Mouse (Mus musculus) intestine, embryonic 16.5 days (tissue): ENCODE results near the gene Kcnab3. TPM values are rescaled to one million over a fixed set of nuclear protein-coding genes. Genes with fewer than 3 reads are reported as not detected.

Experiments
- ATAC-seq: fragments of 200-750 bp; cut with Nextera tagmentation; 2 replicates; pipeline ENCODE4 v1.8.0; 2017; ENCODE audit warnings: moderate TSS enrichment, moderate library complexity
- H3K27ac ChIP-seq: fragments of 300-500 bp; sonication (generic); 2 replicates; pipeline ENCODE4 v1.5.1; 2014; ENCODE audit warnings: mild to moderate bottlenecking, low read length
- H3K27me3 ChIP-seq: fragments of 300-500 bp; sonication (generic); replicated peaks from 2 replicates; pipeline ENCODE4 v1.6.1; 2014; ENCODE audit warnings: low read length, control low read depth, mixed read lengths; ENCODE audit not compliant: control insufficient read depth, insufficient read depth
- H3K36me3 ChIP-seq: fragments of 300-500 bp; sonication (generic); 2 replicates; pipeline ENCODE4 v1.6.1; 2014; ENCODE audit warnings: low read length, control low read depth; ENCODE audit not compliant: control insufficient read depth, insufficient read depth
- H3K4me1 ChIP-seq: fragments of 300-500 bp; sonication (generic); 2 replicates; pipeline ENCODE4 v1.6.1; 2014; ENCODE audit warnings: low read length, control low read depth, mixed read lengths; ENCODE audit not compliant: control insufficient read depth, insufficient read depth
- H3K4me2 ChIP-seq: fragments of 300-500 bp; sonication (generic); 2 replicates; pipeline ENCODE4 v1.6.1; 2014; ENCODE audit warnings: low read depth, low read length, control low read depth
- H3K4me3 ChIP-seq: fragments of 300-500 bp; sonication (generic); 2 replicates; pipeline ENCODE4 v1.5.1; 2014; ENCODE audit warnings: mild to moderate bottlenecking, low read length
- H3K9ac ChIP-seq: fragments of 300-500 bp; sonication (generic); 2 replicates; pipeline ENCODE4 v1.6.1; 2014; ENCODE audit warnings: low read depth, low read length
- H3K9me3 ChIP-seq: fragments of 300-500 bp; sonication (generic); 2 replicates; pipeline ENCODE4 v1.6.1; 2016; ENCODE audit warnings: low read length, control low read depth; ENCODE audit not compliant: control insufficient read depth
- WGBS: fragments of 180-500 bp; shearing (Covaris S2); extraction: QIAGEN DNeasy Blood & Tissue Kit; methylation state at CpG from one replicate; pipeline ENCODE4 v1.1.7; 2014; 5-methylcytosine and 5-hydroxymethylcytosine counted together
- polyA plus RNA-seq: library from polyadenylated mRNA; unstranded; fragments of >200 nt; fragmentation: Nextera tagmentation; extraction: Ambion mirVana; gene quantifications from 2 replicates; pipeline ENCODE4 v1.2.1, GENCODE M21; 2015

The Kcnab3 gene
- 1.7 and 2.4 TPM in 2 replicates for polyA plus RNA-seq

DNA sequence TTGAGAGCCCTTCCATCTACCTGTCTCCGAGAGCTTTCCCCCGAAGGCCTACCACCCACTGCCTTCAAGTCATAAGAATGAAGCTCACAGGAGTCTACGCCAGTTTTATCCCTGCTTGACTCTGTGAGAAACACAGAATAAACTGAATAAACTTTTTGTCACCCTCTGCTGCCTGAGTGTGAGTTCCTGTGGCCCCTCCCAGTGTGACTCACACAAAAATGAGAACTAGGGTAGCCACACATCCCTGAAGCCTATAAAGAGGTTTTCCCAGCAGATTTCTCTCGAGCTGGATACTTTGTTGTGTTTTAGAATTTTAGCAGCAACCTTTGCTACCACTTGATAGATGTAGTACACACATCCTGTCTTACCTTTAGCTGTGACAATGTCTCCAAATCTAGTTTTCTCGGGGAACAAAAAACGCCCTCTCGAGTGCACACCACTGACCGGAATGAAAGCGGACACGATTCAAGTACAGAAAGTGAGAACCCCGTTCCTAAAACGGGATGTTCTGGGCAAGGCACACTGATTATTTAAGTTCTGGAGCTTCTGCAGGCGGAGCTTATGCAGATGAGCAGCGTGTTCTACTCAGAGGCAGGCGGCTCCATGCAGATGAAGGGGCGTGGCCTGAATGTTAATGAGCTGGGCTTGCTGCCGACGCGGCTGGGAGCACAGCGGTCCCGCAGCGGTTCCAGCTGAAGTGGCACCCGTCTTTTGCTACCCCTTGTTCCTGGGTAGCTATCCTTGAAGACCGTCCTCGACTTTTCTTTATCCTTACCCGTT lies at the start of gene Kcnab3:
Kcnab3 (plus strand) TSS at position 631 of the 780 bp plus-strand sequence.
- H3K27ac ChIP-seq: peak within 1 kb of the TSS; percentile 29
- peak; percentile 74 for ATAC-seq
- H3K4me2 ChIP-seq: peak within 1 kb of the TSS; percentile 99
- H3K9ac ChIP-seq: peak within 1 kb of the TSS; percentile 78
- H3K9me3 ChIP-seq: no peaks in the 10 kb centered on the region
- WGBS: 10% methylated on average over 26 of the region's 26 CpGs
- no peaks in the 10 kb centered on the region for H3K36me3 ChIP-seq
- H3K4me3 ChIP-seq: peak within 1 kb of the TSS; percentile 60
- no peaks in the 10 kb centered on the region; the same call in 1 of the 2 replicates for H3K27me3 ChIP-seq
- peaks cover 33% of the 10 kb centered on the region for H3K4me1 ChIP-seq

DNA sequence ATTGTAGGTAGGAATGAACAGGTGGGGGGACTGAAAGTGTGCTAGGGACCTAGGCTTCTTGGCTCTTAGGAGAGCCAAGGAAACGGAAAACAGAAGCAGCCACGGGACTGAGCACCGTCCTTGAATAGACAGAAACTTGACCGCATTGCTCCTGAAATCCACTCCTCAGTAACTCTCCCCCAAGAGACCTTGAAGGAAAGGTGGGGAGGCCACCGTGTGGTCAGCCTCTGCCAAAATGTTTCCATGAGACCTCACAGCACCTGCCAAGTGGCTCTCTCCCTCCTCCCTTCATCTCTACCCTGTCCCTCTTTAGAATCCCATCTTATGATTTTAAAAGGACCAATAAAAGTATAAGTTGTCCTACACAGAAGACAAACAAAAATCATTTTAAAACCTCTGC lies 48.8 kb upstream of the Kcnab3 start:
- Histone ChIP-seq H3K9me3 (no peaks in the 10 kb centered on the region), H3K36me3 (no peaks in the 10 kb centered on the region), H3K9ac (no peak overlapping the region), H3K27ac (no peak overlapping the region), H3K4me1 (no peaks in the 10 kb centered on the region), H3K4me3 (no peak overlapping the region), H3K4me2 (no peak overlapping the region), H3K27me3 (no peaks in the 10 kb centered on the region)
- WGBS: 68% methylated on average over 5 of the region's 5 CpGs
- no peak for ATAC-seq

DNA sequence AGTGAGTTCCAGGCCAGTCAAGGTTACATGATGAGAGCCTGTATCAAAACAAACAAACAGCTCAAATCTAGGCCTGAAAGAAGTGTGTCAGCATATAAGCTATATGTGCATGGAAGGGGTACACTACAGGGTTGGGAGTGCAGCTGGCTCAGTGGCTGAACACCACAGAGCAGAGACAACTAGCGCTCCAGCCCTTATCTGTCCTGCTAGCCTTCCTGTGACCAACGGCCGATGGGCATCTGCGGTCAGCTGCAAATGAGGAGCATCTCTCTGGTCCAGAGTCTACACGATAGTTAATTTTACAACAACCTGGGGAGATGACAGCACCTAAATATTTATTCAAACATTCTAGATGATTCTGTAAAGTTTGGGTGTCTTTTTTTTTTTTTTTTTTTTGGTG lies 34.9 kb upstream of the Kcnab3 start:
- no peak overlapping the region for H3K27ac ChIP-seq
- H3K9me3 ChIP-seq: no peaks in the 10 kb centered on the region
- H3K4me1 ChIP-seq: no peaks in the 10 kb centered on the region
- H3K27me3 ChIP-seq: no peaks in the 10 kb centered on the region
- no peak overlapping the region for H3K9ac ChIP-seq
- H3K4me2 ChIP-seq: no peak overlapping the region
- WGBS: 85% methylated on average over 5 of the region's 5 CpGs
- no peak for ATAC-seq
- H3K36me3 ChIP-seq: no peaks in the 10 kb centered on the region
- no peak overlapping the region for H3K4me3 ChIP-seq

DNA sequence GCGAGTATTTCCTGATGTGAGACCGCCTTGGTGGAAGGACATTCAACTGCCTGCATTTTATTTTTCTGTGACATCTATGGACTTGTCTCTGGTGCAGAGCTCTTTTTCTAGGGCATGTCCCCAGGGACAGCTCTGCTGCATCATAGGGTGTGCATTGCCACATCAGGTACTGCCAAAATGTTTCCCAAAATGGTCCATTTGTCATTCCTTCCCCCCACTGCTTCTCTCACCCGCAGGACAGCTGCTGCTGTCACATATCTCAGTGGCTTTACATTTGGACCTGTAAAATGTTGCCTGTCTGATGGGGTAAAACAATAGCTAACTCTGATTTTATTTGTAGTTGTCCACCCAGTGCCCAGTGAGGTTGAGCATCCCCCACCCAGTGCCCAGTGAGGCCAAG lies 30.8 kb upstream of the Kcnab3 start:
- no peaks in the 10 kb centered on the region for H3K27me3 ChIP-seq
- no peak for ATAC-seq
- 92% methylated on average over 3 of the region's 3 CpGs for WGBS
- H3K27ac ChIP-seq: no peak overlapping the region
- no peak overlapping the region for H3K4me2 ChIP-seq
- no peaks in the 10 kb centered on the region for H3K4me1 ChIP-seq
- no peak overlapping the region for H3K9ac ChIP-seq
- H3K9me3 ChIP-seq: no peaks in the 10 kb centered on the region
- no peak overlapping the region for H3K4me3 ChIP-seq
- no peaks in the 10 kb centered on the region; the same call in 1 of the 2 replicates for H3K36me3 ChIP-seq

DNA sequence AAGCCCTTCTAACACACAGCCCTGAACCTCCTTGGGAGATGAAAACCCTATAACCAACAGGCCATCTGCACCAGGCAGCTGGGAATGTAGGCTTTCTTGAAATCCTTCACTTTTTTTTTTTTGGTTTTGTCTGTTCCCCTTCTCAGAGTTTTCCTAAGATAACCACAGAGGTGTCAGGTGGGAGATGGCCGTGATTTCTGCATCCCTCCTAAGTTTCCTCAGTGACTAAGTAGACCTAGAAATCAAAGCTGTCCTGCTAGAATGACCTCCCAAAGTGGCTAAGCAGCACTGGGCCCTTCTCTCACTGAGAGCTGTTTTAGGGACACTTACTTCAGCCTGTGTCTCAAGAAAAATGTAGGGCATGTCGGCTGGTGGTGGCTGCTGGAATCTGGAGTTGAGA lies 28.3 kb upstream of the Kcnab3 start:
- H3K4me1 ChIP-seq: no peaks in the 10 kb centered on the region

DNA sequence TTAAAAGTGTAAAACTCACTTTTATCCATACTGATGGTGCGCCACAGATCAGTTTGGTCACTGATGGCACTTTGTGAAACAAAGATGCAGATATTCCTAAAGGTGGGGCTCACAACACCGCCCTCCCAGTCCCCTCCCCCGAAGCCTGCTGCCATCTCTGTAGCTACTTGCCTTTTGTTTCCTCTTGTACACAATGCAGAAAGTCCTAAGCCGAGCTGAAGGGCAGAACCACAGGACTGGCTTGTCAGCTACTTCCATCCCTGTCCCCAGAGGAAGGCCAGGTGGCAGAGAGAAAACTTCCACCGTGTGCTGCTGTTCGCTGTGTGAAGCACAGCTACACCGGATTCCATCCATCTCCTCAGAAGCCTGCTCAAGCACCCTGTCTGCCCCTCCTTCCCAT lies 27.8 kb upstream of the Kcnab3 start:
- Histone ChIP-seq H3K27ac (no peak overlapping the region), H3K4me2 (no peak overlapping the region), H3K4me3 (no peak overlapping the region), H3K9me3 (no peaks in the 10 kb centered on the region), H3K27me3 (no peaks in the 10 kb centered on the region), H3K36me3 (peaks cover 3% of the 10 kb centered on the region), H3K9ac (no peak overlapping the region), H3K4me1 (no peaks in the 10 kb centered on the region)
- 76% methylated on average over 7 of the region's 7 CpGs for WGBS
- no peak for ATAC-seq

More for the DNA sequence above, 28.3 kb upstream of the Kcnab3 start:
- Histone ChIP-seq H3K27me3 (no peaks in the 10 kb centered on the region), H3K9ac (no peak overlapping the region), H3K27ac (no peak overlapping the region), H3K4me2 (no peak overlapping the region), H3K9me3 (no peaks in the 10 kb centered on the region), H3K36me3 (peaks cover 3% of the 10 kb centered on the region), H3K4me3 (no peak overlapping the region)
- WGBS: 85% methylated on average over 2 of the region's 2 CpGs
- ATAC-seq: no peak

DNA sequence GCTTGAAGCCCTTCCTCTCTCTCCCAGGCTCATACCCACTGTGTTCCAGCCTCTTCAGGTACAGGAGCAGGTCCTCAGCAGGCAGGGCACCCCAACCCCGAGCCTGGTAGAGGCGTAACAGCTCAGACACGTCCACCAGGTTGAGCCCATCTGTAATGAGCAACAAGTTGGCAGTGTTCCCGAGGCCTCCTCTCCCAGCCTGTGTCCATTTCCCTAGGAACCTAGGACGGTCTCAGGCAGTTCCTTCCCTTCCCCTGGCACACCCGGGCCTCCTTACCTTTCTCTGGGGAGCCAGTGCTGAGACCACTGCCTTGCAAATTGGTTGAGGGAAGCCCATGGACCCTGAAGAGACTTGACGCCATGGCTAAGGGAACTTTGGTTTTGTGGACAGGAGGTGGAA lies 23.2 kb upstream of the Kcnab3 start:
- no peak for ATAC-seq
- Histone ChIP-seq H3K36me3 (peaks cover 15% of the 10 kb centered on the region), H3K27me3 (no peaks in the 10 kb centered on the region), H3K4me2 (no peak overlapping the region), H3K4me3 (no peak overlapping the region), H3K27ac (no peak overlapping the region), H3K4me1 (no peaks in the 10 kb centered on the region), H3K9me3 (no peaks in the 10 kb centered on the region), H3K9ac (no peak overlapping the region)
- WGBS: 81% methylated on average over 7 of the region's 7 CpGs

DNA sequence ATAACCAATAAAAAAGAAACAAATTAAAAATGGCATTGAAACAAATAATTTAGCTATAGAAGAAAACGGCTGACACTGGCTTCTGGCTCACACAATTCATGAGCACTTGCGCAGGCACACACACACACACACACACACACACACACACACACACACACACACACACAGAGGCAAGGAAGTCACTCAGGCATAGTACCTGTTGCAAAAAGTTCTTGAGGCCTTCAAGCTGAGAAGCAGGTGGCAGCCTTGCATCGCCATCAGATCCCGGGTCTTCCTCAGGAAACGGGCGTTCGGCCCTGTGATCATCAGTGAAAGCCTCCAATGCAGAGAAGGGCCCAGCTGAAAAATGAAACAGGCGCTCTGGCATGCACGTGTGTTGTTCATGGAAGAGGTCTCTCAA lies 20.8 kb upstream of the Kcnab3 start:
- no peak overlapping the region for H3K4me2 ChIP-seq
- no peak for ATAC-seq
- H3K27ac ChIP-seq: no peak overlapping the region
- H3K9ac ChIP-seq: no peak overlapping the region
- H3K9me3 ChIP-seq: no peaks in the 10 kb centered on the region
- H3K4me3 ChIP-seq: no peak overlapping the region
- 93% methylated on average over 9 of the region's 9 CpGs for WGBS
- peaks cover 23% of the 10 kb centered on the region for H3K36me3 ChIP-seq
- no peaks in the 10 kb centered on the region for H3K4me1 ChIP-seq
- H3K27me3 ChIP-seq: no peaks in the 10 kb centered on the region

DNA sequence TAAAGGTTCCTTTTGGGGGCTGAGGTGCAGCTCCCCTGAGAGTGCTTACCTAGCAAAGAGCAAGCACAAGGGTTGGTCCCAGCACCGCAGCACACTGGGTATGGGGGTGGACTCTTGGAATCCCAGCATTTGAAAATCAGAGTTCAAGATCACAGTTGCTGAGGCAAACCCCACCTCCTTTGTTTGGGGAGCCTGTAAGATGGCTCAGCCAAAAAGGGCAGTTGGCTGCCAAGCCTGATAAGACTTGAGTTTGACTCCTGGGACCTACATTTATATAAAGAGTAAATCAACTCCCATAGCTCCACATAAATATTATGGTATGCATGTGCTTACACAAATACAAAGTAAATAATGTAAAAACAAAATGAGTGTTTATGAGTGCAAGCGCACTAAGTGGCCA lies 20.0 kb upstream of the Kcnab3 start:
- Histone ChIP-seq H3K27me3 (no peaks in the 10 kb centered on the region), H3K4me2 (no peak overlapping the region), H3K9me3 (no peaks in the 10 kb centered on the region), H3K4me1 (no peaks in the 10 kb centered on the region), H3K4me3 (no peak overlapping the region), H3K27ac (no peak overlapping the region), H3K36me3 (peaks cover 30% of the 10 kb centered on the region), H3K9ac (no peak overlapping the region)
- 97% methylated on average over 2 of the region's 2 CpGs for WGBS
- ATAC-seq: no peak

DNA sequence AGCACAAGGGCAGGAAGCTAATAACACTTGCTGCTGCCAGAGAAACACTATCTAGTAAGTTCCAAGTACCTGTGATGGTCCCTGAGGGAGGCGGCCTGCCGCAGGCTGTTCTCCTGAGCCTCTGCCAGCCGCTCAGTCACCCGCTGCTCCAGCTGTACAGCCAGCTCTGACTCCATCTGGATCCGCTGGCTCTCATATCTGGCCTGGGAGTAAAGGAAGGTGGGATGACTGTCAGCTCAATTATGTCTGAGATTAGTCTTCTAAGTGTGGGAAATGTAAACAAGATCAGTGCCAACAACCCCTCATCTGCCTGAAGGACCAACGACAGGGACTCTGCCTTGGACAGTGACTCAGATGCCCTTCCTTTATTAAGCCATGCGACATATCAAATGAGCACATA lies 14.8 kb upstream of the Kcnab3 start:
- Histone ChIP-seq H3K27ac (no peak overlapping the region), H3K4me3 (no peak overlapping the region), H3K36me3 (peaks cover 22% of the 10 kb centered on the region), H3K4me2 (no peak overlapping the region), H3K9ac (no peak overlapping the region), H3K27me3 (no peaks in the 10 kb centered on the region), H3K9me3 (no peaks in the 10 kb centered on the region), H3K4me1 (no peaks in the 10 kb centered on the region)
- 74% methylated on average over 7 of the region's 7 CpGs for WGBS
- no peak for ATAC-seq
